Mouse (Mus musculus) kidney, adult 2 months (tissue): ENCODE data around the gene Fgr.

Experiments
- CTCF ChIP-seq: fragments of 200-500 bp; conservative IDR thresholded peaks from 2 replicates; pipeline ENCODE4 v1.5.1; 2011; ENCODE audit warnings: low read depth, mild to moderate bottlenecking, control low read depth, low read length, moderate library complexity, mixed read lengths; ENCODE audit not compliant: insufficient read depth, insufficient read length
- POLR2A ChIP-seq: fragments of 200-500 bp; IDR thresholded peaks from one replicate; pipeline ENCODE4 v1.6.1; 2011; ENCODE audit warnings: low read depth, low read length, control low read depth

DNA sequence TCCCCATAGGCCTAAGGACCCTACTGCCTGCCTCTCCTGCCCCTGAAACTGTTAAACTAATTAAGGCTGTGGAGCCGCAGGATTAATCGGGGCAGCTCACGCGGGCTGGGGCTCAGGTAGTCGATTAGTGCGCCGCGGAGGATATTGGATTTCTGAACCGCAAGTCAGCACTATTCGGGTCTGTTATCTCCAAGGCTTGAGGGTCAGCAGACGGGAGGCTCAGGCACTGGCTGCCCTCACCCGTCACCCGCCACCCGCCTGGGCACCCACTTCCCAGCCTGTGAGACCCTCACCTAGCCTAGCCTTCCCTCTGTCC lies 77.6 kb downstream of the Fgr start:
- TF ChIP-seq CTCF, result no peak
- no peak for TF ChIP-seq POLR2A
